Mouse (Mus musculus): ENCODE data around the gene Zfp418.

GRCm38 (mm10) chr7:7144215-7144614 lies 26.9 kb upstream of the Zfp418 start:
- TF ChIP-seq POLR2A (IDR thresholded peaks at IDR 0.05; ENCODE audit: control insufficient read depth, extremely low read depth, insufficient read depth, low read length, poor library complexity) (no peak), CTCF (IDR thresholded peaks at IDR 0.05; ENCODE audit: borderline replicate concordance, control insufficient read depth, extremely low read depth, insufficient read depth, low read length, poor library complexity) (no peak)

Data from thymus, adult 2 months (tissue).